Mouse (Mus musculus) effector memory CD4-positive, alpha-beta T cell, adult 5 months (primary cell): ENCODE measurements around the gene Helz2. TPM values are rescaled to one million over a fixed set of nuclear protein-coding genes. Genes with fewer than 3 reads are reported as not detected.

Experiments
- polyA plus RNA-seq: library from polyadenylated mRNA; unstranded; fragments of 100-300 nt; shearing (Covaris generic); gene quantifications from one replicate; pipeline ENCODE4 v1.2.1, GENCODE M21; 2017

Helz2 gene
- polyA plus RNA-seq, result 30.3 TPM

GRCm38 (mm10) chr2:181241602-181242313 is at the start of gene Helz2:
Gene Helz2 (minus strand): TSS chr2:181242027.

DNA sequence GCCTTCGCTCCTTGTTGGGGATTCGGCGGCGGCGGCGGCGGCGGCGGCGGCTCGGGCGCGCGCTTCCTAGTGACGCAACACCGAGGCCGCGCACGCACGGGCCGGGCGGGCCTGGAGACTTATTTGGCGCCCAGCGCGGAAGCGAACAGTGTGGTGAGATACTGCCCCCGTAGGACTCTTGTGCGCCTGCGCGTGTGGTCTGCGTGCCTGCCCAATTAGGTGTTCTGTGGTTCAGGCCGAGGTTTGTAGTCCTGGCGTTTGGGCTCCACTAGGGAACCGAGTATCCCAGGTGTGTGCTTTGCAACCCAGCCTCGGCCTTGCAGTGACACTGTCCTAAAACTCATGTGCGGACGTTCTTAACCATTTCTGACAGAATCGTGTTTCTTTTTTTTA is 46.1 kb upstream of the Helz2 start, which contains the start of gene Gmeb2:
Gene Gmeb2 (minus strand): TSS at position 78 of the 393 bp plus-strand sequence.

DNA sequence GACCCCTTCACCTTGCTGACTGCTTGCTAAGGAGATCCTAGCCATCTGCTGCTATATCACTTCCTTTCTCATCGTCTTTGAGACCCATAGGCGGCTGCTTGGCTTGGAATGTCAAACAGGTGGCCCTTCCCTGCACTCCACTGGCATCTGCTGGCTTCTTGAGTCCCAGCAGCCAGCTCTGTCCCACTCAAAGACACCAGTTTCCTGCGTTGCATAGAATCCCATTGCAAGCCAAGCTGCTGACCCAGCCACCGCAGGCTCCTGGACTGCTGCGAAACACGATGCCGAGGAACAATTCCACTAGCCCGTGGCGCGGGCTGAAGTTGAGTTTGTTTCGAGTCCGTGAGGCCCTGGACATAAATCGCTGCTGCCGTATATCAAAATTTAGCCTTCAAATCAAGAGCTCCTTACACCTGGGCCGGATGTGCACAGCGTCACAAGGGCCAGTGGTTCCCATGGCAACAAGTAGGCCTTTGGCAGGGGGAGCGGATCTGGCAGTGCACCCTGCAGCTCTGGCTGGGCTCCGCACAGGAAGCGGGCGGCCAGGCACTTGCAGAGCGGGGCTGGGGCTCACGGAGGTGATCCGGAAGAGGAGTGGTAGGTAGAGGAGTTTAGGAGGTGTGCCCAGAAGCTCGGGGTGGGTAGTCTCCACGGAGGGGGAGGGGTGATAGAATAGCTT is 22.1 kb downstream of the Helz2 start, which contains the start of gene Fndc11:
Gene Fndc11 (plus strand): TSS at position 476 of the 679 bp plus-strand sequence.

GRCm38 (mm10) chr2:181213021-181213445 is 28.8 kb downstream of the Helz2 start, which contains the start of gene Srms:
Gene Srms (minus strand): TSS chr2:181213185.

DNA sequence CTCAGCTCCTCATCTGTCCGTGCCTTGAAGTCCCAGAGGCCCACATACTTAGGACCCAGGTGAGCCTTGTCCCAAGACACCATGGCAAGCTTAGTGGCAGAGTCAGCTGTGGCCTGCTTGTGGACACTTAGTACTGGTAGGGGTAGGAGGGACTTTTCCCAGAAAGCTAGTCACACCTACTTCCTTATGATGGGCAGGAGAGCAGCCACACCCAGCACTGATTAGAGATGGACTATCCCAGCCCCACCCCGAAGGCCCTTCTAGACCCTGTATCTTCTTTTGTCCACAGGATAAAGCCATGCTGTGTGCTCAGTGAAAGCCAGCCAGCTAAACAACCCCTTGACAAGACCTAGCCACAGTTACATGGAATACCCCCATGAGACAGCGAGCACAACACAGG is 39.4 kb downstream of the Helz2 start, which contains the start of gene Ptk6:
Gene Ptk6 (minus strand): TSS at position 368 of the 400 bp plus-strand sequence.

GRCm38 (mm10) chr2:181187121-181188000 is 54.5 kb downstream of the Helz2 start, which contains the start of gene Ppdpf:
Gene Ppdpf (plus strand): TSS chr2:181187247.

Other genes with a start within 250 kb of the Helz2 start
- gene Chrna4, start 198.5 kb downstream of the Helz2 start, polyA plus RNA-seq, result not detected
- 0.14 TPM for gene Kcnq2, start 106.7 kb downstream of the Helz2 start, polyA plus RNA-seq
- not detected for gene Eef1a2, start 85.0 kb downstream of the Helz2 start, polyA plus RNA-seq
- 106 TPM for gene Ppdpf, start 54.8 kb downstream of the Helz2 start, polyA plus RNA-seq
- not detected for gene Ptk6, start 39.2 kb downstream of the Helz2 start, polyA plus RNA-seq
- 0.24 TPM for gene Srms, start 28.8 kb downstream of the Helz2 start, polyA plus RNA-seq
- gene Fndc11, start 22.0 kb downstream of the Helz2 start, polyA plus RNA-seq, result not detected
- 30.5 TPM for gene Gmeb2, start 46.0 kb upstream of the Helz2 start, polyA plus RNA-seq
- not detected for gene Stmn3, start 72.5 kb upstream of the Helz2 start, polyA plus RNA-seq
- gene Rtel1, start 77.7 kb upstream of the Helz2 start, polyA plus RNA-seq, result 64.7 TPM
- gene Zgpat, start 122.9 kb upstream of the Helz2 start, polyA plus RNA-seq, result 85.5 TPM
- 124 TPM for gene Arfrp1, start 123.4 kb upstream of the Helz2 start, polyA plus RNA-seq
- 301 TPM for gene Lime1, start 138.1 kb upstream of the Helz2 start, polyA plus RNA-seq
- 16.9 TPM for gene Zbtb46, start 217.4 kb upstream of the Helz2 start, polyA plus RNA-seq